Mouse (Mus musculus) embryonic facial prominence, embryonic 11.5 days (tissue): ENCODE measurements around the gene Gnat2. TPM values are rescaled to one million over a fixed set of nuclear protein-coding genes. Genes with fewer than 3 reads are reported as not detected.

Experiments used
- ATAC-seq: fragments of 200-750 bp; cut with Nextera tagmentation; replicated peaks from 2 replicates; pipeline ENCODE4 v1.8.0; 2017; ENCODE audit warnings: low read depth; ENCODE audit not compliant: insufficient number of reproducible peaks, low FRiP score, low TSS enrichment
- DNase-seq: peaks from one replicate; pipeline ENCODE4 v3.0.0-alpha.2; 2015; ENCODE audit warnings: low spot score
- H3K27ac ChIP-seq: fragments of 300-500 bp; sonication (generic); replicated peaks from 2 replicates; pipeline ENCODE4 v1.5.1; 2014; ENCODE audit warnings: mild to moderate bottlenecking, low read depth, low read length, control low read depth
- H3K27me3 ChIP-seq: fragments of 300-500 bp; sonication (generic); 2 replicates; pipeline ENCODE4 v1.6.1; 2014; ENCODE audit warnings: mild to moderate bottlenecking, low read length, moderate library complexity, mixed read lengths; ENCODE audit not compliant: control insufficient read depth, insufficient read depth
- H3K36me3 ChIP-seq: fragments of 300-500 bp; sonication (generic); replicated peaks from 2 replicates; pipeline ENCODE4 v1.6.1; 2014; ENCODE audit warnings: low read depth, mild to moderate bottlenecking, low read length, moderate library complexity, mixed read lengths; ENCODE audit not compliant: control insufficient read depth, insufficient read depth
- H3K4me1 ChIP-seq: fragments of 300-500 bp; sonication (generic); 2 replicates; pipeline ENCODE4 v1.6.1; 2014; ENCODE audit warnings: low read length, mixed read lengths; ENCODE audit not compliant: control insufficient read depth, insufficient read depth
- H3K4me2 ChIP-seq: fragments of 300-500 bp; sonication (generic); 2 replicates; pipeline ENCODE4 v1.6.1; 2014; ENCODE audit warnings: low read depth, mild to moderate bottlenecking, control low read depth, low read length, moderate library complexity
- H3K4me3 ChIP-seq: fragments of 300-500 bp; sonication (generic); 2 replicates; pipeline ENCODE4 v1.5.1; 2014; ENCODE audit warnings: low read depth, low read length, control low read depth
- H3K9ac ChIP-seq: fragments of 300-500 bp; sonication (generic); replicated peaks from 2 replicates; pipeline ENCODE4 v1.6.1; 2014; ENCODE audit warnings: mild to moderate bottlenecking, control low read depth, low read length
- H3K9me3 ChIP-seq: fragments of 300-500 bp; sonication (generic); replicated peaks from 2 replicates; pipeline ENCODE4 v1.6.1; 2016; ENCODE audit warnings: mild to moderate bottlenecking, low read length, inconsistent platforms, mixed read lengths; ENCODE audit not compliant: control insufficient read depth
- WGBS: fragments of 180-500 bp; shearing (Covaris S2); extraction: QIAGEN DNeasy Blood & Tissue Kit; methylation state at CpG from one replicate; pipeline ENCODE4 v1.1.7; 2014; 5-methylcytosine and 5-hydroxymethylcytosine counted together
- polyA plus RNA-seq: library from polyadenylated mRNA; unstranded; fragments of >200 nt; fragmentation: Nextera tagmentation; extraction: Ambion mirVana; gene quantifications from 2 replicates; pipeline ENCODE4 v1.2.1, GENCODE M21; 2014

Gnat2 gene
- polyA plus RNA-seq, 1 experiment from 2014 or later = 0.93 TPM

- H3K4me3 ChIP-seq = no peak overlapping the region
- DNase-seq = no peak
- H3K27ac ChIP-seq = no peak overlapping the region
- H3K9ac ChIP-seq = no peak overlapping the region
- no peak overlapping the region for H3K4me2 ChIP-seq
- no peaks in the 10 kb centered on the region for H3K9me3 ChIP-seq
- H3K36me3 ChIP-seq = peaks cover 14% of the 10 kb centered on the region
- no peaks in the 10 kb centered on the region for H3K27me3 ChIP-seq
- H3K4me1 ChIP-seq = no peaks in the 10 kb centered on the region
- 90% methylated on average over 9 of the region's 9 CpGs for WGBS
- ATAC-seq = no peak
Measured at GRCm38 (mm10) chr3:108076836-108077235, 15.8 kb upstream of the Gnat2 start.

- Histone ChIP-seq H3K36me3 (peaks cover 3% of the 10 kb centered on the region), H3K27me3 (no peaks in the 10 kb centered on the region), H3K27ac (no peak overlapping the region), H3K4me2 (no peak overlapping the region), H3K9me3 (no peaks in the 10 kb centered on the region), H3K4me3 (no peak overlapping the region), H3K9ac (no peak overlapping the region), H3K4me1 (peaks cover 6% of the 10 kb centered on the region; the same call in 1 of the 2 replicates)
- ATAC-seq (no peak), DNase-seq (no peak)
- WGBS = 65% methylated on average over 4 of the region's 4 CpGs
Measured at GRCm38 (mm10) chr3:108081681-108082080, 10.9 kb upstream of the Gnat2 start.

DNA sequence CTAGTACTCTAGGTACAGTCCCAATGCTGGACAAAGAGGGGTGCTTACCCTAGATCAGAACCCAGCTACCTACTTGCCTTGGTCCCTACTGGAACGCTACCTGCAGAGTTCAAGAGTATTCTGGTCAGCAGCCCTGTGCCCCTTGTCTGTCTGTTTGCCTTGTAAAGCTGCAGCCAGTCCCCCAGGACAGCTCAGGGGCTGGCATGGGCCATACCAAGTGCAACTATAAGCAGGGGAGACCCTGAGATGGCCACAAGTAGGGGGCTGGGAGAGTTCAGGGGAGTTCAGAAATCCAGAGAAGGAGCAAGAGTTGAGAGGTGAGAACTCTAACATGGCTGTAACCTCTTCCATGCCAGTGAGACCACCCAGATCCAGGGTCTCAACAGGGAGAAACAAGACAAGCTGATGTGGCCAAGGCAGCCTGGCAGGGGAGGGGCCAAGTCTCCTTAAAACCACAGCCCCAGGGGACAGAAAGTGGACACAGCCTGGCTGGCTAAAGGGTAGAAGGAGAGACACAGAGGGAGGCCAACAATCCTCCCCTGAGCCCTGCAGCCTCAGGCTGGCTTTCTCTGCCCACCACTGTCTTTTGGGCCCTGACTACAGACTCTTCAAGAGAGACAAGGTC, 10.2 kb upstream of the Gnat2 start:
- no peaks in the 10 kb centered on the region for H3K27me3 ChIP-seq
- DNase-seq (no peak), ATAC-seq (no peak)
- H3K9ac ChIP-seq = no peak overlapping the region; the same call in 1 of the 2 replicates
- H3K4me1 ChIP-seq = peaks cover 7% of the 10 kb centered on the region; the same call in 1 of the 2 replicates
- H3K27ac ChIP-seq = no peak overlapping the region
- no peaks in the 10 kb centered on the region for H3K9me3 ChIP-seq
- 65% methylated on average over 1 of the region's 1 CpGs for WGBS
- H3K4me3 ChIP-seq = no peak overlapping the region
- no peak overlapping the region for H3K4me2 ChIP-seq
- peaks cover 3% of the 10 kb centered on the region; the same call in 1 of the 2 replicates for H3K36me3 ChIP-seq

- H3K27ac ChIP-seq = no peak overlapping the region
- H3K4me3 ChIP-seq = no peak overlapping the region
- H3K27me3 ChIP-seq = no peaks in the 10 kb centered on the region
- no peak overlapping the region; the same call in 1 of the 2 replicates for H3K9ac ChIP-seq
- H3K4me2 ChIP-seq = no peak overlapping the region
- ATAC-seq (no peak), DNase-seq (no peak)
- H3K9me3 ChIP-seq = no peaks in the 10 kb centered on the region
- no peaks in the 10 kb centered on the region for H3K36me3 ChIP-seq
- H3K4me1 ChIP-seq = peaks cover 8% of the 10 kb centered on the region; the same call in 1 of the 2 replicates
- 39% methylated on average over 2 of the region's 2 CpGs for WGBS
Measured at GRCm38 (mm10) chr3:108083161-108083560, 9.4 kb upstream of the Gnat2 start.

- H3K4me3 ChIP-seq = no peak overlapping the region
- no peaks in the 10 kb centered on the region for H3K27me3 ChIP-seq
- H3K36me3 ChIP-seq = no peaks in the 10 kb centered on the region
- H3K4me2 ChIP-seq = no peak overlapping the region
- peaks cover 8% of the 10 kb centered on the region; the same call in 1 of the 2 replicates for H3K4me1 ChIP-seq
- WGBS = 80% methylated on average over 4 of the region's 4 CpGs
- ATAC-seq = no peak
- H3K27ac ChIP-seq = no peak overlapping the region
- H3K9me3 ChIP-seq = no peaks in the 10 kb centered on the region
- H3K9ac ChIP-seq = no peak overlapping the region
- no peak for DNase-seq
Measured at GRCm38 (mm10) chr3:108083904-108084407, 8.6 kb upstream of the Gnat2 start.

- 20% methylated on average over 13 of the region's 13 CpGs for WGBS
- Histone ChIP-seq H3K27me3 (no peaks in the 10 kb centered on the region), H3K9me3 (no peaks in the 10 kb centered on the region), H3K4me1 (peaks cover 8% of the 10 kb centered on the region; the same call in 1 of the 2 replicates), H3K4me2 (peak overlapping the region; percentile 98), H3K4me3 (peak overlapping the region; percentile 70), H3K9ac (peak overlapping the region; percentile 72), H3K27ac (no peak overlapping the region; the same call in 1 of the 2 replicates), H3K36me3 (no peaks in the 10 kb centered on the region)
- ATAC-seq (peak; percentile 7; the same call in 1 of the 2 replicates), DNase-seq (no peak)
Measured at GRCm38 (mm10) chr3:108084767-108085270, 7.8 kb upstream of the Gnat2 start.

DNA sequence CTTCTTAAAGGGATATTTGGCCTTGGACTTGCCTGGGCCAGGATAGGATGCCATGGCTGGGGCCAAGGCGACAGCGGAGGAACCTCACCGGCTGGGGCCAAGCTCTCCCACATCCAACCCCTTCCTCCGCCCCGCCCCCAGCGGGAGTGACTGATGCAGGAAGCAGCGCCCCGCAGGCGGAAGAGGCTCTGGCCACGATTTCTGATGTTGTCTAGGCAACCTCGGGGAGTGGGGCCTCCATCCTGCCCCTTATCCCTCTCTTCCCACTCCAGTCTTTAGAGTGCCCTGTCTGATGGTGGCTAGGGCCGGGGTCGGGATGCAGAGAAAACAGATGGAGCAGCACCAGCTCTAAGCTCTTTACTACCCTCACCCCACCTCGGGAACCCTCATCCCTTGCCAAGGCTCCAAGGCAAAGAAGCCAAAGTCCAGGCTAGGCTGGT, 7.3 kb upstream of the Gnat2 start:
- peak; percentile 92 for DNase-seq
- H3K4me3 ChIP-seq = peak overlapping the region; percentile 70
- ATAC-seq = peak; percentile 87
- no peaks in the 10 kb centered on the region for H3K9me3 ChIP-seq
- H3K27me3 ChIP-seq = no peaks in the 10 kb centered on the region
- H3K4me1 ChIP-seq = peaks cover 8% of the 10 kb centered on the region; the same call in 1 of the 2 replicates
- H3K36me3 ChIP-seq = no peaks in the 10 kb centered on the region
- peak overlapping the region; percentile 56; the same call in 1 of the 2 replicates for H3K27ac ChIP-seq
- peak overlapping the region; percentile 98 for H3K4me2 ChIP-seq
- H3K9ac ChIP-seq = peak overlapping the region; percentile 72
- WGBS = under 1% methylated on average over 14 of the region's 14 CpGs
